Mouse (Mus musculus) kidney, adult 2 months (tissue): ENCODE results near the gene Gfod1.

ENCODE experiments used
- CTCF ChIP-seq: fragments of 200-500 bp; conservative IDR thresholded peaks from 2 replicates; pipeline ENCODE4 v1.5.1; 2011; ENCODE audit warnings: low read depth, mild to moderate bottlenecking, control low read depth, low read length, moderate library complexity, mixed read lengths; ENCODE audit not compliant: insufficient read depth, insufficient read length
- POLR2A ChIP-seq: fragments of 200-500 bp; IDR thresholded peaks from one replicate; pipeline ENCODE4 v1.6.1; 2011; ENCODE audit warnings: low read depth, low read length, control low read depth

DNA sequence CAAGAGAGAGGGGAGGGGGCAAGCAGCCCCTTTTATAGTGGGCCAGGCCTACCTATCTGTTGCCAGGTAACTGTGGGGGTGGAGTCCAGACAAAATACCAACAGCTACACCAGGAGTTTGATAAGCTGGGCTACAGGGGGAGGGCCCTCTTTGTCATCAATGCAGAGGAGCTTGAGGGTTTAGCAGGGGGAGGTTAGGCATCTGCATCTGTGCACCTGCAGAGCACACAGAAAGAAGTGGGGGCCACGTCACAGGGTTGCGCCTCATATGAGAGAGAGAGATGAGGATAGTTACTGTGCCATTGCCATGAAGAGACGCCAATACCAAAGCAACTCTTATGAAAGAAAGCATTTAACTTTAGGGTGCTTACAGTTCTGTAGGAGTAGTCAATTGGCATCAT, 127.3 kb downstream of the Gfod1 start:
- TF ChIP-seq CTCF (no peak), POLR2A (no peak)
